Mouse (Mus musculus): ENCODE results near the gene Ccdc105.

DNA sequence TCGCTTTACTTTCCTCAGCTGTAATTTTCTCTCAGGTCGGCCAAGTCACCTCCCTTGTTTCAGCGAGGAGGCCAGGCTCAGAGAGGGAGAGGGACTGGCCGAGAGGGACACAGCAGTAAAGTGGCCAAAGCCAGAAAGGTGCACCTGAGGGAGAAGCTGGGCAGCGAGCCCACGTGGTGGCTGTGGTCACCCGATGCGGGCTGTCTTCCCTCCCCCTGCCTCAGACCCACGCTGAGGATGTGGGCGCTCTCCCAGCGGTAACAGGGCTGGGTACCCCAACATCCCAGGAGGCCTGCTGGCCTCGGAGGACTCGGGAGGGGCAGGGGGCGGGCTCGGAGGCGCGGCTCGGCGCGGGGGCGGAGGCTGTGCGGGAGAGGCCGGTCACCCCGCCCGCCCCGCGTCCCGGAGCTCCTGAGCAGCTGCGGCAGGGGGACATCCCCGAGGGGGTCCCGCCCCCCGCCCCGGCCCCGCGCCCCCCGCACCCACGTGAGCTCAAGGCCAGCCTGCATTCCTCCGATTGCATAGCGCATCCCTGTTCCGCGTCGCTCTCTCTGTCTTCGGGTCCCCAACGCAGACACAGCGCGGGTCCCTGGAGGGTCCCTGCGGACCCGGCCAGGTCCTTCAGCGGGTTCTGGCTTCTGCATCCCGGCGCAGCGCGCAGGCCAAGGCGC, 27.3 kb upstream of the Ccdc105 start, which contains the start of gene Slc1a6:
- TF ChIP-seq CTCF (IDR thresholded peaks at IDR 0.05; ENCODE audit: low read depth) (no peak), EP300 (IDR thresholded peaks at IDR 0.05; ENCODE audit: low read depth) (no peak)

All from heart, postnatal 0 days (tissue).